Comparison of ENCODE assay signal across 9 mouse cellular contexts in the genomic region with DNA sequence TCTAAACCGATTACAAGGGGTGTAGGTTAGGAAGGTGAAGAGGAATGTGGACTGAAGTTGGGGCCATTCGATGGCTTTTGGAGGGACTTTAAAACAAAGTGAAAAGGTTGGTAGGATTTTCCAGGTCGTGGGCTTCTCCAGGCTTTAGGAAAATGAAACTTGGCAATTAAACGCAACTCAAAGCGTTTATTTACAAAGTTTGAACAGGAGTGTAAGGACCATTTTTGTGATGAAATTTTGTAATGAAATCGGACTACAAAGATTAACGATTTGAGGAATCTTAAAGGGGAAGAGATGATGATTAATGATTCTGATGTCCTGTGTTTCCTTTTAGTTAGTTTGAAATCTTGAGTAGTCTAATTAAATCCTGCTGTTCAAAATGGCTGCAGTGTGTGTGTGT. TPM values are rescaled to one million over a fixed set of nuclear protein-coding genes. Genes with fewer than 3 reads are reported as not detected.
A peak's percentile ranks its signal among the peaks of the same experiment; 100 is the strongest.
DNase-seq lines count a peak whose midpoint lies in the region; ATAC-seq lines count a peak whose summit lies in the region.
"Had no signal": no experiment of that assay in that cellular context is flagged by ENCODE, and none has a peak within 500 bp of the region (broad histone marks: within the 10 kb centered on the region; RNA-seq: fewer than 3 reads in every experiment).

No protein-coding gene starts in this region.

- no peaks in the 10 kb centered on the region for H3K9me3 ChIP-seq in liver, embryonic 11.5 days (ENCODE audit: control insufficient read depth, low read length)

- H3K27ac ChIP-seq in liver, embryonic 11.5 days (ENCODE audit: low read depth, low read length) = no peak overlapping the region

- H3K4me2 ChIP-seq in liver, embryonic 11.5 days = peak overlapping the region; percentile 96

- peaks cover 9% of the 10 kb centered on the region for H3K4me1 ChIP-seq in liver, embryonic 11.5 days (replicated peaks; ENCODE audit: control insufficient read depth, insufficient read depth, low read length)

- no peaks in the 10 kb centered on the region for H3K27me3 ChIP-seq in liver, embryonic 11.5 days (replicated peaks; ENCODE audit: control insufficient read depth, insufficient read depth, low read length)

- 24% methylated on average over 7 of the region's 7 CpGs for WGBS in liver, embryonic 11.5 days

- peak overlapping the region; percentile 93 for H3K9ac ChIP-seq in liver, embryonic 11.5 days (ENCODE audit: low read depth, low read length)

- no peak for ATAC-seq in liver, embryonic 11.5 days (replicated peaks; ENCODE audit: low FRiP score)
- no peak for ATAC-seq in granulocyte monocyte progenitor cell, adult 5-6 weeks (replicated peaks; ENCODE audit: poor library complexity, severe bottlenecking)

- H3K36me3 ChIP-seq in liver, embryonic 11.5 days (ENCODE audit: control insufficient read depth, insufficient read depth, low read length) = no peaks in the 10 kb centered on the region

- peak overlapping the region; percentile 93 for H3K4me3 ChIP-seq in liver, embryonic 11.5 days (ENCODE audit: low read depth, low read length)

- peak; percentile 50 for DNase-seq in embryo, embryonic 10.5 days (ENCODE audit: low spot score)
- DNase-seq in embryo, embryonic 11 days = no peak
- DNase-seq in thymus, postnatal 25 days = peak; percentile 15
- DNase-seq in thymus, postnatal 4 days = no peak
- no peak for DNase-seq in liver, embryonic 11.5 days (ENCODE audit: low spot score)
- DNase-seq in frontal cortex, adult 2 months (ENCODE audit: extremely low spot score in 1 of 2, low spot score in 1 of 2) = no peak
- no peak for DNase-seq in ovary, adult 18-20 months (ENCODE audit: low spot score)
- DNase-seq: right cerebral cortex, postnatal 14 days had no signal

RNA-seq across cellular contexts. Expression of a gene that starts 1.7 kb away (rescaled TPM):
- 11.9 and 13.3 TPM in 2 replicates for polyA plus RNA-seq in liver, embryonic 11.5 days (2014; fragmentation: Nextera tagmentation; extraction: Ambion mirVana)
- total RNA-seq in granulocyte monocyte progenitor cell, adult 5-6 weeks (2014; fragmentation: Nextera tagmentation) = 0.15 TPM in 1 of 2 replicates, not detected in the other
- total RNA-seq in granulocyte monocyte progenitor cell, adult 5-6 weeks (2017) = not detected in 2 replicates
- polyA plus RNA-seq in frontal cortex, adult 2 months (2012; rRNA removed) = 2.8 and 3.2 TPM in 2 replicates

Comparison
In these comparisons a context has a peak if more than half of its experiments do, and no peak if none do; other contexts are left out.
1. DNase-seq: peak in embryo, embryonic 10.5 days (single experiment) and thymus, postnatal 25 days (single experiment); none in embryo, embryonic 11 days (single experiment), thymus, postnatal 4 days (single experiment), liver, embryonic 11.5 days (single experiment), frontal cortex, adult 2 months (0 of 2) and ovary, adult 18-20 months (single experiment).